Mouse (Mus musculus): ENCODE measurements at regions not wholly inside any gene's neighbourhood (a gene's known extent, or its start where the extent isn't known, plus 50 kb on each side); places are given as distances from the start of the nearest gene placed in this dataset.

- ATAC-seq, result no peak
- no peak overlapping the region for H3K9ac ChIP-seq (ENCODE audit: low read depth, low read length)
- no peak overlapping the region for H3K27ac ChIP-seq (ENCODE audit: low read depth, low read length)
- no peak overlapping the region for H3K4me3 ChIP-seq (ENCODE audit: low read length)
- no peaks in the 10 kb centered on the region for H3K27me3 ChIP-seq (replicated peaks; ENCODE audit: control insufficient read depth, insufficient read depth, low read length)
- no peaks in the 10 kb centered on the region for H3K9me3 ChIP-seq (ENCODE audit: control insufficient read depth, low read length)
- no peak overlapping the region for H3K4me2 ChIP-seq (ENCODE audit: low read length)
- H3K4me1 ChIP-seq (ENCODE audit: control insufficient read depth, insufficient read depth, low read depth, low read length), result no peaks in the 10 kb centered on the region
- WGBS, result 63% methylated on average over 9 of the region's 9 CpGs
- no peaks in the 10 kb centered on the region for H3K36me3 ChIP-seq (ENCODE audit: control insufficient read depth, insufficient read depth, low read length)
These were observed 215.6 kb upstream of the Gpc5 start for GRCm38 (mm10) chr14:114876427-114876826.

GRCm38 (mm10) chr14:114877477-114877876 lies 214.5 kb upstream of the Gpc5 start:
- no peak overlapping the region for H3K27ac ChIP-seq (ENCODE audit: low read depth, low read length)
- H3K9ac ChIP-seq (ENCODE audit: low read depth, low read length), result no peak overlapping the region
- no peaks in the 10 kb centered on the region for H3K9me3 ChIP-seq (ENCODE audit: control insufficient read depth, low read length)
- no peaks in the 10 kb centered on the region for H3K36me3 ChIP-seq (ENCODE audit: control insufficient read depth, insufficient read depth, low read length)
- 58% methylated on average over 5 of the region's 5 CpGs for WGBS
- no peaks in the 10 kb centered on the region for H3K4me1 ChIP-seq (ENCODE audit: control insufficient read depth, insufficient read depth, low read depth, low read length)
- no peak overlapping the region for H3K4me2 ChIP-seq (ENCODE audit: low read length)
- no peaks in the 10 kb centered on the region for H3K27me3 ChIP-seq (replicated peaks; ENCODE audit: control insufficient read depth, insufficient read depth, low read length)
- no peak for ATAC-seq
- no peak overlapping the region for H3K4me3 ChIP-seq (ENCODE audit: low read length)

GRCm38 (mm10) chr14:114880291-114880690 lies 211.7 kb upstream of the Gpc5 start:
- Histone ChIP-seq H3K4me1 (ENCODE audit: control insufficient read depth, insufficient read depth, low read depth, low read length) (no peaks in the 10 kb centered on the region), H3K4me2 (ENCODE audit: low read length) (no peak overlapping the region), H3K27me3 (replicated peaks; ENCODE audit: control insufficient read depth, insufficient read depth, low read length) (no peaks in the 10 kb centered on the region), H3K27ac (ENCODE audit: low read depth, low read length) (no peak overlapping the region), H3K36me3 (ENCODE audit: control insufficient read depth, insufficient read depth, low read length) (no peaks in the 10 kb centered on the region), H3K4me3 (ENCODE audit: low read length) (no peak overlapping the region), H3K9me3 (ENCODE audit: control insufficient read depth, low read length) (no peaks in the 10 kb centered on the region), H3K9ac (ENCODE audit: low read depth, low read length) (no peak overlapping the region)
- peak; percentile 76; the same call in 1 of the 2 replicates for ATAC-seq
- 66% methylated on average over 4 of the region's 4 CpGs for WGBS

- ATAC-seq, result peak; percentile 52; the same call in 1 of the 2 replicates
- Histone ChIP-seq H3K36me3 (ENCODE audit: control insufficient read depth, insufficient read depth, low read length) (no peaks in the 10 kb centered on the region), H3K9ac (ENCODE audit: low read depth, low read length) (no peak overlapping the region), H3K4me2 (ENCODE audit: low read length) (no peak overlapping the region), H3K27ac (ENCODE audit: low read depth, low read length) (no peak overlapping the region), H3K4me3 (ENCODE audit: low read length) (no peak overlapping the region), H3K4me1 (ENCODE audit: control insufficient read depth, insufficient read depth, low read depth, low read length) (no peaks in the 10 kb centered on the region), H3K27me3 (replicated peaks; ENCODE audit: control insufficient read depth, insufficient read depth, low read length) (no peaks in the 10 kb centered on the region), H3K9me3 (ENCODE audit: control insufficient read depth, low read length) (no peaks in the 10 kb centered on the region)
- 81% methylated on average over 2 of the region's 2 CpGs for WGBS
These were observed 187.9 kb upstream of the Gpc5 start for GRCm38 (mm10) chr14:114904109-114904508.

GRCm38 (mm10) chr14:114912271-114912670 lies 179.7 kb upstream of the Gpc5 start:
- Histone ChIP-seq H3K27ac (ENCODE audit: low read depth, low read length) (no peak overlapping the region), H3K27me3 (replicated peaks; ENCODE audit: control insufficient read depth, insufficient read depth, low read length) (no peaks in the 10 kb centered on the region), H3K9me3 (ENCODE audit: control insufficient read depth, low read length) (no peaks in the 10 kb centered on the region), H3K4me2 (ENCODE audit: low read length) (no peak overlapping the region), H3K9ac (ENCODE audit: low read depth, low read length) (no peak overlapping the region), H3K36me3 (ENCODE audit: control insufficient read depth, insufficient read depth, low read length) (no peaks in the 10 kb centered on the region), H3K4me3 (ENCODE audit: low read length) (no peak overlapping the region), H3K4me1 (ENCODE audit: control insufficient read depth, insufficient read depth, low read depth, low read length) (no peaks in the 10 kb centered on the region)
- WGBS, result 85% methylated on average over 7 of the region's 7 CpGs
- ATAC-seq, result no peak

- Histone ChIP-seq H3K9ac (ENCODE audit: low read depth, low read length) (no peak overlapping the region), H3K27ac (ENCODE audit: low read depth, low read length) (no peak overlapping the region), H3K4me1 (ENCODE audit: control insufficient read depth, insufficient read depth, low read depth, low read length) (no peaks in the 10 kb centered on the region), H3K9me3 (ENCODE audit: control insufficient read depth, low read length) (no peaks in the 10 kb centered on the region), H3K27me3 (replicated peaks; ENCODE audit: control insufficient read depth, insufficient read depth, low read length) (no peaks in the 10 kb centered on the region), H3K36me3 (ENCODE audit: control insufficient read depth, insufficient read depth, low read length) (no peaks in the 10 kb centered on the region), H3K4me3 (ENCODE audit: low read length) (no peak overlapping the region), H3K4me2 (ENCODE audit: low read length) (no peak overlapping the region)
- 52% methylated on average over 5 of the region's 5 CpGs for WGBS
- peak; percentile 58; the same call in 1 of the 2 replicates for ATAC-seq
These were observed 178.8 kb upstream of the Gpc5 start for GRCm38 (mm10) chr14:114913238-114913637.

- H3K27ac ChIP-seq (ENCODE audit: low read depth, low read length), result no peak overlapping the region
- no peak for ATAC-seq
- H3K4me1 ChIP-seq (ENCODE audit: control insufficient read depth, insufficient read depth, low read depth, low read length), result peaks cover 4% of the 10 kb centered on the region; the same call in 1 of the 2 replicates
- no peaks in the 10 kb centered on the region for H3K9me3 ChIP-seq (ENCODE audit: control insufficient read depth, low read length)
- no peak overlapping the region for H3K4me3 ChIP-seq (ENCODE audit: low read length)
- no peaks in the 10 kb centered on the region for H3K36me3 ChIP-seq (ENCODE audit: control insufficient read depth, insufficient read depth, low read length)
- WGBS, result 79% methylated on average over 6 of the region's 6 CpGs
- no peak overlapping the region for H3K9ac ChIP-seq (ENCODE audit: low read depth, low read length)
- no peak overlapping the region for H3K4me2 ChIP-seq (ENCODE audit: low read length)
- no peaks in the 10 kb centered on the region for H3K27me3 ChIP-seq (replicated peaks; ENCODE audit: control insufficient read depth, insufficient read depth, low read length)
These were observed 146.3 kb upstream of the Gpc5 start for GRCm38 (mm10) chr14:114945744-114946143.

- H3K27me3 ChIP-seq (replicated peaks; ENCODE audit: control insufficient read depth, insufficient read depth, low read length), result no peaks in the 10 kb centered on the region
- no peak overlapping the region for H3K27ac ChIP-seq (ENCODE audit: low read depth, low read length)
- no peaks in the 10 kb centered on the region for H3K36me3 ChIP-seq (ENCODE audit: control insufficient read depth, insufficient read depth, low read length)
- no peak for ATAC-seq
- H3K4me1 ChIP-seq (ENCODE audit: control insufficient read depth, insufficient read depth, low read depth, low read length), result peaks cover 4% of the 10 kb centered on the region; the same call in 1 of the 2 replicates
- H3K9ac ChIP-seq (ENCODE audit: low read depth, low read length), result no peak overlapping the region
- no peak overlapping the region for H3K4me3 ChIP-seq (ENCODE audit: low read length)
- WGBS, result 62% methylated on average over 7 of the region's 7 CpGs
- H3K9me3 ChIP-seq (ENCODE audit: control insufficient read depth, low read length), result no peaks in the 10 kb centered on the region
- no peak overlapping the region for H3K4me2 ChIP-seq (ENCODE audit: low read length)
These were observed 145.7 kb upstream of the Gpc5 start for GRCm38 (mm10) chr14:114946321-114946720.

- ATAC-seq, result no peak
- Histone ChIP-seq H3K27ac (ENCODE audit: low read depth, low read length) (peak overlapping the region; percentile 29; the same call in 1 of the 2 replicates), H3K27me3 (replicated peaks; ENCODE audit: control insufficient read depth, insufficient read depth, low read length) (no peaks in the 10 kb centered on the region), H3K4me1 (ENCODE audit: control insufficient read depth, insufficient read depth, low read depth, low read length) (peaks cover 4% of the 10 kb centered on the region), H3K9me3 (ENCODE audit: control insufficient read depth, low read length) (no peaks in the 10 kb centered on the region), H3K36me3 (ENCODE audit: control insufficient read depth, insufficient read depth, low read length) (no peaks in the 10 kb centered on the region), H3K4me3 (ENCODE audit: low read length) (peak overlapping the region; percentile 21), H3K9ac (ENCODE audit: low read depth, low read length) (peak overlapping the region; percentile 48), H3K4me2 (ENCODE audit: low read length) (peak overlapping the region; percentile 49)
- 38% methylated on average over 21 of the region's 21 CpGs for WGBS
These were observed 143.5 kb upstream of the Gpc5 start for GRCm38 (mm10) chr14:114948341-114949155.

Data from hindbrain, embryonic 16.5 days (tissue).